Mouse (Mus musculus) cerebellum, adult 2 months (tissue): Measurements from ENCODE around the gene Nrxn2. TPM values are rescaled to one million over a fixed set of nuclear protein-coding genes. Genes with fewer than 3 reads are reported as not detected.
A peak's percentile ranks its signal among the peaks of the same experiment; 100 is the strongest.

Experiments used
- DNase-seq, 2 experiments: peaks; one replicate each; pipeline ENCODE4 v3.0.0; 2021
- H3K27ac ChIP-seq: fragments of 200-500 bp; 2 replicates; pipeline ENCODE4 v1.5.1; 2012; ENCODE audit warnings: low read length, control low read depth, inconsistent platforms; ENCODE audit not compliant: insufficient read depth
- H3K27me3 ChIP-seq: fragments of 200-500 bp; 2 replicates; pipeline ENCODE4 v1.6.1; 2012; ENCODE audit warnings: inconsistent platforms, mild to moderate bottlenecking, low read length, moderate library complexity; ENCODE audit not compliant: control insufficient read depth, insufficient read depth
- H3K4me1 ChIP-seq: fragments of 200-500 bp; 2 replicates; pipeline ENCODE4 v1.6.1; 2011; ENCODE audit warnings: low read length; ENCODE audit not compliant: control insufficient read depth, insufficient read depth
- H3K4me3 ChIP-seq: fragments of 200-500 bp; replicated peaks from 2 replicates; pipeline ENCODE3; 2011; ENCODE audit warnings: mild to moderate bottlenecking, low read depth, low read length, control low read depth; ENCODE audit not compliant: insufficient read depth
- CTCF ChIP-seq: fragments of 200-500 bp; IDR thresholded peaks from 2 replicates; pipeline ENCODE4 v1.5.1; 2011; ENCODE audit warnings: low read depth, mild to moderate bottlenecking, control low read depth, low read length, moderate library complexity, borderline replicate concordance; ENCODE audit not compliant: insufficient read depth
- POLR2A ChIP-seq: fragments of 200-500 bp; IDR thresholded peaks from 2 replicates; pipeline ENCODE4 v1.6.1; 2011; ENCODE audit warnings: low read length, control low read depth, borderline replicate concordance; ENCODE audit not compliant: insufficient read depth
- WGBS: fragments of 180-500 bp; shearing (Covaris S2); methylation state at CpG from one replicate; pipeline ENCODE4 v1.1.7; 2018; 5-methylcytosine and 5-hydroxymethylcytosine counted together
- polyA plus RNA-seq: library from polyadenylated mRNA; depleted of rRNA; stranded (reverse); fragments of >200 nt; gene quantifications from 2 replicates; pipeline ENCODE4 v1.2.3, GENCODE M21; 2012

Gene Nrxn2
- polyA plus RNA-seq, 1 experiment = 420 TPM

GRCm38 (mm10) chr19:6393637-6394036 lies 24.9 kb upstream of the Nrxn2 start:
- DNase-seq = peak in 1 of 2 experiments; percentile 16
- 74% methylated on average over 16 of the region's 16 CpGs for WGBS

GRCm38 (mm10) chr19:6396237-6396636 lies 22.3 kb upstream of the Nrxn2 start:
- DNase-seq = no peak

More at GRCm38 (mm10) chr19:6393637-6394036, 24.9 kb upstream of the Nrxn2 start:
- no peak overlapping the region for H3K4me3 ChIP-seq
- no peaks in the 10 kb centered on the region for H3K27me3 ChIP-seq
- peaks cover 2% of the 10 kb centered on the region for H3K4me1 ChIP-seq
- H3K27ac ChIP-seq = no peak overlapping the region
- TF ChIP-seq CTCF = no peak
- no peak for TF ChIP-seq POLR2A

GRCm38 (mm10) chr19:6397582-6398249 lies 20.8 kb upstream of the Nrxn2 start:
- H3K4me3 ChIP-seq = no peak overlapping the region
- no peak overlapping the region; the same call in 1 of the 2 replicates for H3K27ac ChIP-seq
- TF ChIP-seq POLR2A (no peak), CTCF (no peak)
- H3K4me1 ChIP-seq = peaks cover 5% of the 10 kb centered on the region; the same call in 1 of the 2 replicates
- DNase-seq = no peak
- 84% methylated on average over 22 of the region's 22 CpGs for WGBS
- H3K27me3 ChIP-seq = no peaks in the 10 kb centered on the region

More at GRCm38 (mm10) chr19:6396237-6396636, 22.3 kb upstream of the Nrxn2 start:
- Histone ChIP-seq H3K4me3 (no peak overlapping the region), H3K27me3 (no peaks in the 10 kb centered on the region), H3K4me1 (peaks cover 5% of the 10 kb centered on the region; the same call in 1 of the 2 replicates), H3K27ac (no peak overlapping the region)
- WGBS = 57% methylated on average over 5 of the region's 5 CpGs
- TF ChIP-seq POLR2A (no peak), CTCF (no peak)

- Histone ChIP-seq H3K4me3 (peak overlapping the region; percentile 60), H3K27me3 (no peaks in the 10 kb centered on the region), H3K27ac (no peak overlapping the region), H3K4me1 (peaks cover 5% of the 10 kb centered on the region; the same call in 1 of the 2 replicates)
- DNase-seq = peak; percentile 62 to 67
- TF ChIP-seq POLR2A (no peak), CTCF (no peak)
- WGBS = 3% methylated on average over 39 of the region's 39 CpGs
These were observed 19.9 kb upstream of the Nrxn2 start for GRCm38 (mm10) chr19:6398447-6399284.

GRCm38 (mm10) chr19:6399285-6400095 lies 19.0 kb upstream of the Nrxn2 start, which contains the start of gene Rasgrp2:
TSS of gene Rasgrp2 (plus strand) at chr19:6399340.
- Histone ChIP-seq H3K27ac (no peak within 1 kb of the TSS), H3K4me3 (peak within 1 kb of the TSS; percentile 60), H3K4me1 (peaks cover 5% of the 10 kb centered on the region; the same call in 1 of the 2 replicates), H3K27me3 (no peaks in the 10 kb centered on the region)
- WGBS = under 1% methylated on average over 86 of the region's 87 CpGs
- TF ChIP-seq CTCF (no peak), POLR2A (no peak)
- peak; percentile 44 to 55 for DNase-seq

- DNase-seq = peak; percentile 34 to 44
- H3K27me3 ChIP-seq = no peaks in the 10 kb centered on the region
- TF ChIP-seq CTCF = no peak
- TF ChIP-seq POLR2A = no peak
- H3K27ac ChIP-seq = no peak overlapping the region
- H3K4me1 ChIP-seq = peaks cover 5% of the 10 kb centered on the region; the same call in 1 of the 2 replicates
- peak overlapping the region; percentile 60 for H3K4me3 ChIP-seq
- 19% methylated on average over 29 of the region's 29 CpGs for WGBS
These were observed 18.1 kb upstream of the Nrxn2 start for GRCm38 (mm10) chr19:6400096-6401086.
